Mouse (Mus musculus) cerebellum, adult 2 months (tissue): ENCODE measurements around the gene Exosc6.

Experiments used
- CTCF ChIP-seq: fragments of 200-500 bp; IDR thresholded peaks from 2 replicates; pipeline ENCODE4 v1.5.1; 2011; ENCODE audit warnings: low read depth, mild to moderate bottlenecking, control low read depth, low read length, moderate library complexity, borderline replicate concordance; ENCODE audit not compliant: insufficient read depth
- POLR2A ChIP-seq: fragments of 200-500 bp; IDR thresholded peaks from 2 replicates; pipeline ENCODE4 v1.6.1; 2011; ENCODE audit warnings: low read length, control low read depth, borderline replicate concordance; ENCODE audit not compliant: insufficient read depth

DNA sequence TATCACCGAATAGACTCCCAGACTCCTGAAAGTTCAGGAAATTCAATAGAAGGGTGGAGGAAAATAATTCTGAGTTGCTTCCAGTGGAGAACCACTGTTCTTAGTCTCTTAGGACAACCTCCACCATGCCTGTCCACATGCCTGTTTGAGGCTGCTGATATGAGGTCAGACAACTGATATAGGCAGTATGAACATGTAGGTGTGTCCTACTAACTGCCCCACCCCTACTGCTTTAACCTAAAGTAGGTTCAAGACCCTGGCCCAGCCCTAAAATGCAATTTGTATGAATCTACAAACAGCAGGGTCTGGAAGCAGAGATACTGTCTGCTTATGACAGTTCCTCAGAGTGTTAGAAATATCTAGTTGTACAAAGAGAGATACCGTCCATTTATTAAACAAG is 478 bp upstream of the Exosc6 start:
- TF ChIP-seq CTCF: no peak
- TF ChIP-seq POLR2A: no peak
